Mouse (Mus musculus) heart, adult 2 months (tissue): ENCODE measurements around the gene Hba-x. TPM values are rescaled to one million over a fixed set of nuclear protein-coding genes. Genes with fewer than 3 reads are reported as not detected.
A peak's percentile ranks its signal among the peaks of the same experiment; 100 is the strongest.
"Not testable (repeated sequence)": the region's sequence is repeated elsewhere in the genome, so short reads cannot be mapped to it uniquely, and the experiment has no call there.

ENCODE experiments used
- DNase-seq, 2 experiments: peaks; one replicate each; pipeline ENCODE4 v3.0.0; 2021
- H3K27ac ChIP-seq: fragments of 200-600 bp; 2 replicates; pipeline ENCODE4 v1.8.1; 2022
- H3K27me3 ChIP-seq: fragments of 200-500 bp; 2 replicates; pipeline ENCODE4 v1.6.1; 2012; ENCODE audit warnings: mild to moderate bottlenecking, low read length, inconsistent platforms, mixed read lengths; ENCODE audit not compliant: control insufficient read depth, insufficient read depth
- H3K36me3 ChIP-seq: fragments of 200-500 bp; 2 replicates; pipeline ENCODE4 v1.6.1; 2012; ENCODE audit warnings: low read length, inconsistent platforms; ENCODE audit not compliant: control insufficient read depth, insufficient read depth
- H3K4me1 ChIP-seq: fragments of 200-500 bp; 2 replicates; pipeline ENCODE4 v1.6.1; 2011; ENCODE audit warnings: low read length; ENCODE audit not compliant: control insufficient read depth, insufficient read depth
- H3K4me3 ChIP-seq: fragments of 200-600 bp; 2 replicates; pipeline ENCODE4 v1.8.1; 2022
- H3K79me2 ChIP-seq: fragments of 200-500 bp; replicated peaks from 2 replicates; pipeline ENCODE4 v1.6.1; 2012; ENCODE audit warnings: mild to moderate bottlenecking, inconsistent platforms, low read length, moderate library complexity, mixed read lengths; ENCODE audit not compliant: control insufficient read depth, insufficient read depth
- H3K9ac ChIP-seq: fragments of 200-500 bp; 2 replicates; pipeline ENCODE4 v1.6.1; 2012; ENCODE audit warnings: low read depth, mild to moderate bottlenecking, control low read depth, inconsistent platforms, low read length, mixed read lengths
- CTCF ChIP-seq: fragments of 200-600 bp; IDR thresholded peaks from 2 replicates; pipeline ENCODE4 v1.8.1; 2022; ENCODE audit warnings: antibody characterized with exemption, mild to moderate bottlenecking, moderate library complexity
- EP300 ChIP-seq: fragments of 200-500 bp; IDR thresholded peaks from 2 replicates; pipeline ENCODE4 v1.6.1; 2011; ENCODE audit warnings: low read depth, low read length, control low read depth; ENCODE audit not compliant: insufficient read depth
- POLR2A ChIP-seq: fragments of 200-500 bp; IDR thresholded peaks from 2 replicates; pipeline ENCODE4 v1.6.1; 2011; ENCODE audit warnings: mild to moderate bottlenecking, low read depth, low read length, control low read depth; ENCODE audit not compliant: insufficient read depth
- WGBS: fragments of 180-500 bp; shearing (Covaris S2); methylation state at CpG from one replicate; pipeline ENCODE4 v1.1.7; 2018; 5-methylcytosine and 5-hydroxymethylcytosine counted together
- intact Hi-C: fragments of 180-260 bp; cut with DNase I; formaldehyde crosslinking; loops from one replicate; pipeline ENCODE4 v1.15.1; 2025
- polyA plus RNA-seq: library from polyadenylated mRNA; depleted of rRNA; stranded (reverse); fragments of >200 nt; gene quantifications from 2 replicates; pipeline ENCODE4 v1.2.3, GENCODE M21; 2012
- total RNA-seq, 2 experiments: library from RNA; stranded (reverse); gene quantifications; 2 replicates each; pipeline ENCODE4 v1.2.3; 2021

The Hba-x gene
- total and polyA plus RNA-seq, 3 experiments: not detected

DNA sequence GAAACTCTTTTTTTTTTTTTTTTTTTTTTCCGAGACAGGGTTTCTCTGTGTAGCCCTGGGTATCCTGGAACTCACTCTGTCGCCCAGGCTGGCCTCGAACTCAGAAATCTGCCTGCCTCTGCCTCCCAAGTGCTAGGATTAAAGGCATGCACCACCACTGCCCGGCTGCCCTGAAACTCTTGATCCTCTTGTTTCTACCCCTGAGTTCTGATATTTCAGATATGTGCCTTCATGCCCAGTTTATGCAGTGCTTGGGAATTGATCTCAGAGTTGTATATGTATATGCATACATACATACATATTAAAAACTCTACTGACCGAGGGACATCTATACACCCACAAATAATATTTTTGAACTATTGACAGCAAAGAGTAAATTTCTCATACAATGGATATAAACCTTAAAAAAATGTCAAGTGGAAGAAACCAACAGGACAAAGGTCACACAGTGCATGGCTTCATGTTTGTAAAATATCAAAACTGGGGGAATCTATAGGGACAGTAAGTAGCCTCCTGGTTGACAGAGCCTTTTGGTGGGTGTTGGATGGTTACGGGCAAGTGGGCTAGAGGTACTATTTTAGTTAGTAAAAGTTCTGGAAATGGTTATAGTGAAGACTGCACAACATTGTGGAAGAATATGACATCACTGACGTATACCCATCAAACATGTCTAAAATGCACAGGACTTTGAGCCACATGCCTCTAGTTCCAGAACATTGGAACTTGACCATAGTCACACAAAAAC is 9.0 kb downstream of the Hba-x start:
- H3K27me3 ChIP-seq: peaks cover 2% of the 10 kb centered on the region; the same call in 1 of the 2 replicates
- H3K27ac ChIP-seq: no peak overlapping the region
- H3K4me1 ChIP-seq: no peaks in the 10 kb centered on the region
- no peak for TF ChIP-seq EP300
- no peak for TF ChIP-seq POLR2A
- TF ChIP-seq CTCF: no peak
- no peak for DNase-seq
- H3K9ac ChIP-seq: no peak overlapping the region
- intact Hi-C loops: loop anchor here (5.0 kb wide), 1 partner anchor 48 kb away; no protein-coding TSS in a partner anchor
- WGBS: 74% methylated on average over 7 of the region's 7 CpGs
- H3K4me3 ChIP-seq: no peak overlapping the region
- no peaks in the 10 kb centered on the region for H3K79me2 ChIP-seq
- H3K36me3 ChIP-seq: no peaks in the 10 kb centered on the region

DNA sequence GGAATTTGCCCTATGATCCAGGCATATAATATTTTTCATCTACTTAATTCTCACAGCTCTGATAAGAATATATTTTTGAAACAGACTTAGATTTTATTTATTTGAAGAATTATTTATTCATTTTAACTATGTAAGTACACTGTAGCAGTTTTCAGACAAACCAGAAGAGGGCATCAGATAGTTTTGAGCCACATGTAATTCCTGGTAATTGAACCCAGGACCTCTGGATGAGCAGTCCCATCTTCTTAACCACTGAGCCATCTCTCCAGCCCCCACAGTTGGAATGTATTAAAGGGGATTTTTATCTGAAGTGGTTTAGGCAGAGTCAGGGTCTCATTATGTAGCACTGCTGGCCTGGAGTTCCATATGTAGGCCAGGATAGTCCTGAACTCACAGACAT is 9.7 kb downstream of the Hba-x start:
- H3K36me3 ChIP-seq, H3K27me3 ChIP-seq, H3K9ac ChIP-seq, H3K4me1 ChIP-seq, H3K27ac ChIP-seq, H3K79me2 ChIP-seq, H3K4me3 ChIP-seq, DNase-seq: not testable (repeated sequence)
- intact Hi-C loops: loop anchor here (1.0 to 5.0 kb wide), 2 partner anchors 49 to 104 kb away; no protein-coding TSS in a partner anchor
- peak; percentile 35 for TF ChIP-seq CTCF

DNA sequence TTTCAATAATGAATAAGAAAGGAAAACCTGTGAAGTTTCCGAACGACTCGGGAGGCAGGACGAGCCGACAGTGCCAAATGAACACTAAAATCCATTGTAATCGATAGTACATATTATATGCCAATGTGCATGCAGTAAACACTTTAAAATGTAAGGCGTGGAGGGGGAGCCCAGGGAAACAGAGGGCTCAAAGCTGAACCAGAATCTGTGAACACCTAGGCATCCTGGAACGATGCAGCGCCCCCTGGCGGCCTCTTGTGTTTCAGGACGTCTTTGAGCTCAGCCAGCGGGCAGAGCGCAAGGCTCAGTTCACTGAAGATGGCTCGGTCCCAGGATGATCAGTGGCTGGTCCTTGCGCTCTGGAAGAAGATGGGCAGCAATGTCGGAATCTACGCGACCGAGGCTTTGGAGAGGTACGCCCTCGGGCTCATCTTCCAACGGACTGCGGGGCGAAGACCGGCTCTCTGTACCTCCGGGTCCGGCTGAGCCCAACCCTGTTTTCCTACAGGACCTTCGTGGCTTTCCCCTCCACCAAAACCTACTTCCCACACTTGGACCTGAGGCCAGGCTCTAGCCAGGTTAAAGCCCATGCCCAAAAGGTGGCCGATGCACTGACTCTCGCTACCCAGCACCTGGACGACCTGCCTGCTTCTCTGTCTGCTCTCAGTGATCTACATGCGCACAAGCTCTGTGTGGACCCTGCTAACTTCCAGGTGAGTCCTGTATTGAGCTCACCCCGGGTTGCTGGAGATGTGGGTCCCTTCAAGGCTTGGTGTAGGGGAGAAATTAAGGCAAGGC is 10.7 kb downstream of the Hba-x start, which contains the start of gene Hbq1b:
TSS of gene Hbq1b (plus strand) at position 271 of the 798 bp plus-strand sequence.
- H3K9ac ChIP-seq, H3K27me3 ChIP-seq, H3K4me3 ChIP-seq, H3K79me2 ChIP-seq, H3K27ac ChIP-seq, H3K4me1 ChIP-seq, H3K36me3 ChIP-seq: not testable (repeated sequence)
- intact Hi-C loops: loop anchor here (1.0 to 5.0 kb wide), 2 partner anchors 50 to 105 kb away; no protein-coding TSS in a partner anchor
- peak; percentile 80 for TF ChIP-seq CTCF
- 18% methylated on average over 31 of the region's 33 CpGs for WGBS
- DNase-seq: peak; percentile 69 to 80

- no peak overlapping the region for H3K27ac ChIP-seq
- H3K9ac ChIP-seq: no peak overlapping the region
- WGBS: 59% methylated on average over 9 of the region's 9 CpGs
- no peaks in the 10 kb centered on the region for H3K79me2 ChIP-seq
- no peaks in the 10 kb centered on the region for H3K4me1 ChIP-seq
- no peaks in the 10 kb centered on the region for H3K36me3 ChIP-seq
- intact Hi-C loops: loop anchor here (5.0 kb wide), 1 partner anchor 50 kb away; no protein-coding TSS in a partner anchor
- no peaks in the 10 kb centered on the region for H3K27me3 ChIP-seq
- no peak for TF ChIP-seq POLR2A
- TF ChIP-seq EP300: no peak
- no peak for TF ChIP-seq CTCF
- DNase-seq: no peak
- no peak overlapping the region for H3K4me3 ChIP-seq
Measured at GRCm38 (mm10) chr11:32287493-32287825, 11.3 kb downstream of the Hba-x start.

DNA sequence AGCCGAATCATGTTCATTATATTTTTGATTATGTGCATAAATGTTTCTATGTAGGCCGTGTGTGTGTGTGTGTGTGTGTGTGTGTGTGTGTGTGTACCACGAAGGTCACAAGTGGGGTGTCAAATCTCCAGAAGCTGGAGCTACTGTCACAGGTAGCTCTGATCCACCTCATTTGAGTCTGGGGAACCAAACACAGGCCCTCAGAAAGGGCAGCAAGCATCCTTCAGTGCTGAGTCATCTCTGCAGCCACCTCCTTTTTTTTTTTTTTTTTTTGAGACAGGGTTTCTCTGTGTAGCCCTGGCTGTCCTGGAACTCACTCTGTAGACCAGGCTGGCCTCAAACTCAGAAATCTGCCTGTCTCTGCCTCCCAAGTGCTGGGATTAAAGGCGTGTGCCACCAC is 16.6 kb downstream of the Hba-x start:
- H3K4me1 ChIP-seq, H3K27me3 ChIP-seq, H3K79me2 ChIP-seq, H3K4me3 ChIP-seq, DNase-seq, H3K36me3 ChIP-seq, intact Hi-C loops, H3K9ac ChIP-seq, H3K27ac ChIP-seq: not testable (repeated sequence)
- WGBS: 92% methylated on average over 4 of the region's 4 CpGs

GRCm38 (mm10) chr11:32293479-32293878 is 17.3 kb downstream of the Hba-x start:
- H3K27ac ChIP-seq, H3K79me2 ChIP-seq, H3K27me3 ChIP-seq, H3K4me1 ChIP-seq, DNase-seq, H3K36me3 ChIP-seq, intact Hi-C loops, H3K9ac ChIP-seq, H3K4me3 ChIP-seq: not testable (repeated sequence)
- WGBS: 49% methylated on average over 3 of the region's 3 CpGs

GRCm38 (mm10) chr11:32296203-32296602 is 20.0 kb downstream of the Hba-x start, which contains the start of gene Hba-a2:
Hba-a2 (plus strand) TSS chr11:32296489.
- H3K9ac ChIP-seq, H3K4me3 ChIP-seq, H3K79me2 ChIP-seq, intact Hi-C loops, DNase-seq, H3K27ac ChIP-seq, H3K36me3 ChIP-seq, H3K4me1 ChIP-seq, H3K27me3 ChIP-seq: not testable (repeated sequence)
- WGBS: no CpG with 5 or more reads among the region's 4 CpGs

DNA sequence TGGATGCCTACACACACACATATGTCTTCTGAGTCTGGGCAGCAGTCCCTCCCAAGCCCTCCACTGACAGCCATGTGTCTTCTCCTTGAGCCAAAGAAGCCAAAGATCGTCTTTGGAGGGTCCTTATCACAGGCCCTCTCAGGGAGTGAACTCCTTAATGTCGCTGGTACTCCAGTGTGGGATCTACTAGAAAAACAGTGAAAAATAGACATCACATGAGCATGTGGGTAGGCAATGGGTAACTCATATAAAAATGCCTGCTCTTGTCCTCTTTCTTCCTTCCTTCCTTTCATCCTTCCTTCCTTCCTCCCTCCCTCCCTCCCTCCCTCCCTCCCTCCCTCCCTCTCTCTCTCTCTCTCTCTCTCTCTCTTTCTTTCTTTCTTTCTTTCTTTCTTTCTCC is 21.2 kb downstream of the Hba-x start:
- H3K79me2 ChIP-seq, H3K4me3 ChIP-seq, H3K27ac ChIP-seq, DNase-seq, H3K4me1 ChIP-seq, intact Hi-C loops, H3K36me3 ChIP-seq, H3K27me3 ChIP-seq, H3K9ac ChIP-seq: not testable (repeated sequence)
- 9% methylated on average over 2 of the region's 2 CpGs for WGBS
